Mouse (Mus musculus) bone marrow macrophage, adult 2 months (primary cell): ENCODE measurements around the gene Tff3.

Experiments
- CTCF ChIP-seq: IDR thresholded peaks from 2 replicates; pipeline ENCODE4 v1.5.1; 2012; ENCODE audit warnings: low read depth, mild to moderate bottlenecking, low read length, moderate library complexity
- POLR2A ChIP-seq: IDR thresholded peaks from 2 replicates; pipeline ENCODE4 v1.6.1; 2012; ENCODE audit warnings: mild to moderate bottlenecking, low read depth, low read length, borderline replicate concordance

GRCm38 (mm10) chr17:31091023-31091735 lies 38.3 kb downstream of the Tff3 start:
- TF ChIP-seq POLR2A (no peak), CTCF (no peak)
